Mouse (Mus musculus): ENCODE data around the gene Hoxb13. TPM values are rescaled to one million over a fixed set of nuclear protein-coding genes. Genes with fewer than 3 reads are reported as not detected.

Gene Hoxb13
- not detected for polyA plus RNA-seq (2014; fragmentation: Illumina TruSeq; extraction: RNeasy Lipid Tissue Mini Kit (QIAGEN cat#74804); ENCODE audit: low replicate concordance)

GRCm38 (mm10) chr11:96193521-96194400, at the start of gene Hoxb13:
TSS of gene Hoxb13 (plus strand) at chr11:96194316.

Other genes with a start within 250 kb of the Hoxb13 start
- not detected for gene Igf2bp1, start 188.4 kb upstream of the Hoxb13 start, polyA plus RNA-seq (2014; fragmentation: Illumina TruSeq; extraction: RNeasy Lipid Tissue Mini Kit (QIAGEN cat#74804); ENCODE audit: low replicate concordance)
- not detected for gene Gip, start 169.8 kb upstream of the Hoxb13 start, polyA plus RNA-seq (2014; fragmentation: Illumina TruSeq; extraction: RNeasy Lipid Tissue Mini Kit (QIAGEN cat#74804); ENCODE audit: low replicate concordance)
- gene Snf8, start 159.4 kb upstream of the Hoxb13 start, polyA plus RNA-seq (2014; fragmentation: Illumina TruSeq; extraction: RNeasy Lipid Tissue Mini Kit (QIAGEN cat#74804); ENCODE audit: low replicate concordance): 16.2 TPM
- gene Ube2z, start 128.9 kb upstream of the Hoxb13 start, polyA plus RNA-seq (2014; fragmentation: Illumina TruSeq; extraction: RNeasy Lipid Tissue Mini Kit (QIAGEN cat#74804); ENCODE audit: low replicate concordance): 16.7 TPM
- gene Atp5g1, start 118.6 kb upstream of the Hoxb13 start, polyA plus RNA-seq (2014; fragmentation: Illumina TruSeq; extraction: RNeasy Lipid Tissue Mini Kit (QIAGEN cat#74804); ENCODE audit: low replicate concordance): 2.2 TPM
- gene Calcoco2, start 82.4 kb upstream of the Hoxb13 start, polyA plus RNA-seq (2014; fragmentation: Illumina TruSeq; extraction: RNeasy Lipid Tissue Mini Kit (QIAGEN cat#74804); ENCODE audit: low replicate concordance): not detected
- not detected for gene Ttll6, start 60.5 kb upstream of the Hoxb13 start, polyA plus RNA-seq (2014; fragmentation: Illumina TruSeq; extraction: RNeasy Lipid Tissue Mini Kit (QIAGEN cat#74804); ENCODE audit: low replicate concordance)
- not detected for gene Hoxb9, start 77.1 kb downstream of the Hoxb13 start, polyA plus RNA-seq (2014; fragmentation: Illumina TruSeq; extraction: RNeasy Lipid Tissue Mini Kit (QIAGEN cat#74804); ENCODE audit: low replicate concordance)
- gene Hoxb8, start 87.6 kb downstream of the Hoxb13 start, polyA plus RNA-seq (2014; fragmentation: Illumina TruSeq; extraction: RNeasy Lipid Tissue Mini Kit (QIAGEN cat#74804); ENCODE audit: low replicate concordance): not detected
- gene Hoxb7, start 92.3 kb downstream of the Hoxb13 start, polyA plus RNA-seq (2014; fragmentation: Illumina TruSeq; extraction: RNeasy Lipid Tissue Mini Kit (QIAGEN cat#74804); ENCODE audit: low replicate concordance): 1.3 TPM
- gene Hoxb6, start 98.2 kb downstream of the Hoxb13 start, polyA plus RNA-seq (2014; fragmentation: Illumina TruSeq; extraction: RNeasy Lipid Tissue Mini Kit (QIAGEN cat#74804); ENCODE audit: low replicate concordance): 0.56 TPM
- gene Hoxb5, start 109.0 kb downstream of the Hoxb13 start, polyA plus RNA-seq (2014; fragmentation: Illumina TruSeq; extraction: RNeasy Lipid Tissue Mini Kit (QIAGEN cat#74804); ENCODE audit: low replicate concordance): 0.82 TPM
- gene Hoxb4, start 124.0 kb downstream of the Hoxb13 start, polyA plus RNA-seq (2014; fragmentation: Illumina TruSeq; extraction: RNeasy Lipid Tissue Mini Kit (QIAGEN cat#74804); ENCODE audit: low replicate concordance): 3.3 TPM
- gene Hoxb3, start 129.0 kb downstream of the Hoxb13 start, polyA plus RNA-seq (2014; fragmentation: Illumina TruSeq; extraction: RNeasy Lipid Tissue Mini Kit (QIAGEN cat#74804); ENCODE audit: low replicate concordance): 5.1 TPM
- gene Hoxb2, start 156.2 kb downstream of the Hoxb13 start, polyA plus RNA-seq (2014; fragmentation: Illumina TruSeq; extraction: RNeasy Lipid Tissue Mini Kit (QIAGEN cat#74804); ENCODE audit: low replicate concordance): 4.3 TPM
- gene Hoxb1, start 171.4 kb downstream of the Hoxb13 start, polyA plus RNA-seq (2014; fragmentation: Illumina TruSeq; extraction: RNeasy Lipid Tissue Mini Kit (QIAGEN cat#74804); ENCODE audit: low replicate concordance): not detected

Data from small intestine, adult 10 weeks (tissue).